Mouse (Mus musculus) stomach, embryonic 16.5 days (tissue): Measurements from ENCODE around the gene Nudt17. TPM values are rescaled to one million over a fixed set of nuclear protein-coding genes. Genes with fewer than 3 reads are reported as not detected.
A peak's percentile ranks its signal among the peaks of the same experiment; 100 is the strongest.

Experiments used
- ATAC-seq: fragments of 200-750 bp; cut with Nextera tagmentation; 2 replicates; pipeline ENCODE4 v1.8.0; 2017; ENCODE audit warnings: moderate number of reproducible peaks, moderate TSS enrichment; ENCODE audit not compliant: insufficient read depth, low FRiP score
- H3K27ac ChIP-seq: fragments of 300-500 bp; sonication (generic); 2 replicates; pipeline ENCODE4 v1.5.1; 2014; ENCODE audit warnings: low read length
- H3K27me3 ChIP-seq: fragments of 300-500 bp; sonication (generic); 2 replicates; pipeline ENCODE4 v1.6.1; 2014; ENCODE audit warnings: low read length, control low read depth, mixed read lengths; ENCODE audit not compliant: control insufficient read depth, insufficient read depth
- H3K36me3 ChIP-seq: fragments of 300-500 bp; sonication (generic); 2 replicates; pipeline ENCODE4 v1.6.1; 2014; ENCODE audit warnings: low read length; ENCODE audit not compliant: control insufficient read depth, insufficient read depth
- H3K4me1 ChIP-seq: fragments of 300-500 bp; sonication (generic); 2 replicates; pipeline ENCODE4 v1.6.1; 2014; ENCODE audit warnings: low read length, control low read depth, mixed read lengths; ENCODE audit not compliant: control insufficient read depth, insufficient read depth
- H3K4me2 ChIP-seq: fragments of 300-500 bp; sonication (generic); 2 replicates; pipeline ENCODE4 v1.6.1; 2014; ENCODE audit warnings: low read depth, low read length, mixed read lengths
- H3K4me3 ChIP-seq: fragments of 300-500 bp; sonication (generic); replicated peaks from 2 replicates; pipeline ENCODE4 v1.5.1; 2014; ENCODE audit warnings: mild to moderate bottlenecking, low read length
- H3K9ac ChIP-seq: fragments of 300-500 bp; sonication (generic); 2 replicates; pipeline ENCODE4 v1.6.1; 2014; ENCODE audit warnings: low read length
- H3K9me3 ChIP-seq: fragments of 300-500 bp; sonication (generic); replicated peaks from 2 replicates; pipeline ENCODE4 v1.6.1; 2016; ENCODE audit warnings: low read length, control low read depth; ENCODE audit not compliant: control insufficient read depth
- WGBS: fragments of 180-500 bp; shearing (Covaris S2); extraction: QIAGEN DNeasy Blood & Tissue Kit; methylation state at CpG from one replicate; pipeline ENCODE4 v1.1.7; 2014; 5-methylcytosine and 5-hydroxymethylcytosine counted together
- polyA plus RNA-seq: library from polyadenylated mRNA; unstranded; fragments of >200 nt; fragmentation: Nextera tagmentation; extraction: Ambion mirVana; gene quantifications from 2 replicates; pipeline ENCODE4 v1.2.1, GENCODE M21; 2015

The Nudt17 gene
- polyA plus RNA-seq, 1 experiment from 2014 or later: 7.0 TPM

- no peaks in the 10 kb centered on the region for H3K27me3 ChIP-seq
- no peaks in the 10 kb centered on the region for H3K36me3 ChIP-seq
- H3K9me3 ChIP-seq: no peaks in the 10 kb centered on the region
- H3K9ac ChIP-seq: no peak overlapping the region
- H3K4me2 ChIP-seq: no peak overlapping the region
- H3K27ac ChIP-seq: peak overlapping the region; percentile 77; the same call in 1 of the 2 replicates
- ATAC-seq: no peak
- WGBS: 33% methylated on average over 12 of the region's 12 CpGs
- H3K4me1 ChIP-seq: peaks cover 10% of the 10 kb centered on the region; the same call in 1 of the 2 replicates
- H3K4me3 ChIP-seq: no peak overlapping the region
Observed at GRCm38 (mm10) chr3:96680269-96680956, 27.9 kb downstream of the Nudt17 start.

- Histone ChIP-seq H3K27ac (peak overlapping the region; percentile 77), H3K9ac (no peak overlapping the region), H3K4me3 (no peak overlapping the region), H3K4me2 (peak overlapping the region; percentile 24; the same call in 1 of the 2 replicates), H3K27me3 (no peaks in the 10 kb centered on the region), H3K9me3 (no peaks in the 10 kb centered on the region), H3K4me1 (peaks cover 7% of the 10 kb centered on the region; the same call in 1 of the 2 replicates), H3K36me3 (no peaks in the 10 kb centered on the region)
- ATAC-seq: peak; percentile 77
- 22% methylated on average over 5 of the region's 5 CpGs for WGBS
Observed at GRCm38 (mm10) chr3:96679159-96679674, 29.1 kb downstream of the Nudt17 start.

GRCm38 (mm10) chr3:96678456-96678855, 29.9 kb downstream of the Nudt17 start:
- no peak overlapping the region for H3K9ac ChIP-seq
- H3K36me3 ChIP-seq: no peaks in the 10 kb centered on the region
- peaks cover 7% of the 10 kb centered on the region; the same call in 1 of the 2 replicates for H3K4me1 ChIP-seq
- no peaks in the 10 kb centered on the region for H3K27me3 ChIP-seq
- WGBS: 67% methylated on average over 7 of the region's 7 CpGs
- no peaks in the 10 kb centered on the region for H3K9me3 ChIP-seq
- no peak overlapping the region for H3K4me2 ChIP-seq
- peak overlapping the region; percentile 57 for H3K27ac ChIP-seq
- no peak for ATAC-seq
- no peak overlapping the region for H3K4me3 ChIP-seq

DNA sequence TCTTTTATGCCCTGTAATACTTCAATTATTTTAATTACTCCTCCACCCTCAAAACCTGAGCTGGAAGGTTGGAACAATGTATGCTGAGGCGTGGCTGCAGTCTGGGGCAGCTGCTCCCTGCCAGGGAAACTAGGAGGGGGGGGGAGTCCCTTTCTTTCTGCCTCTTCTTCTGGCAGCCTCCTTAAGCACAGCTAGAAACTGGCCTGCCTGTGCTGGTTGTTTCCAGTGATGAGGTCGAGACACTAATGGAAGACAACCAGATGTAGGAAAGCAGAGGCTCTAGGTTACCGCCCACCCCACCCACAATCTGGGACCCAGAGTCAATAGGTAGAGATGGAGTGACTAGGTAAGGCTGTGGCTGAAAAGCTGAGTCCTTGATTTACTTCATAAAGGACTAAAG, 32.7 kb downstream of the Nudt17 start:
- ATAC-seq: peak; percentile 24; the same call in 1 of the 2 replicates
- WGBS: 53% methylated on average over 3 of the region's 3 CpGs
- Histone ChIP-seq H3K27me3 (no peaks in the 10 kb centered on the region), H3K9me3 (no peaks in the 10 kb centered on the region), H3K4me1 (peaks cover 7% of the 10 kb centered on the region; the same call in 1 of the 2 replicates), H3K36me3 (no peaks in the 10 kb centered on the region), H3K4me2 (no peak overlapping the region), H3K4me3 (no peak overlapping the region), H3K27ac (peak overlapping the region; percentile 89; the same call in 1 of the 2 replicates), H3K9ac (no peak overlapping the region)

DNA sequence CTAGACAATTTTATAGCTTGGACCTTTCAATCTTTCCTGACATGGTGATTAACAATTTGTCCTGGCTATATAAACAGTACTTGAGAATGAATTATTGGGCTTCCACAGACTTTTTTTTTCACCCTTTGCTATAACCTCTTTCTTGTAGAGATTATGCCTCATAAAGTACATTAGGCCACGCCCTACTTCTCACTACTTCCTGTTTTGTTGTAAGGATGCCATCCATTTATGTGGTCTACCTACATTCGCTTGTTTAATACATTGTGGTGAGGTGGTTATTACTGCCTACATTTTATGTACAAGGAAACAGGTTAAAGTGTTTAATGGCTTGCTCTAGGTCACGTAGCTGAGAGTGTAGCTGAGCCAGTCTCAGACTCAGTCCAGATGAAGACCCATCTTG, 33.2 kb downstream of the Nudt17 start:
- ATAC-seq: no peak
- peak overlapping the region; percentile 89 for H3K27ac ChIP-seq

GRCm38 (mm10) chr3:96674442-96674841, 33.9 kb downstream of the Nudt17 start:
- 30% methylated on average over 8 of the region's 8 CpGs for WGBS
- no peak overlapping the region for H3K9ac ChIP-seq
- ATAC-seq: no peak
- H3K9me3 ChIP-seq: no peaks in the 10 kb centered on the region
- peaks cover 12% of the 10 kb centered on the region; the same call in 1 of the 2 replicates for H3K4me1 ChIP-seq
- no peak overlapping the region for H3K4me3 ChIP-seq
- no peak overlapping the region for H3K4me2 ChIP-seq
- H3K27me3 ChIP-seq: no peaks in the 10 kb centered on the region
- H3K36me3 ChIP-seq: no peaks in the 10 kb centered on the region
- peak overlapping the region; percentile 89 for H3K27ac ChIP-seq

More for the DNA sequence above, 33.2 kb downstream of the Nudt17 start:
- Histone ChIP-seq H3K4me2 (no peak overlapping the region), H3K36me3 (no peaks in the 10 kb centered on the region), H3K4me3 (no peak overlapping the region), H3K9ac (no peak overlapping the region), H3K4me1 (peaks cover 12% of the 10 kb centered on the region; the same call in 1 of the 2 replicates), H3K9me3 (no peaks in the 10 kb centered on the region), H3K27me3 (no peaks in the 10 kb centered on the region)
- 76% methylated on average over 3 of the region's 3 CpGs for WGBS

GRCm38 (mm10) chr3:96673514-96673913, 34.8 kb downstream of the Nudt17 start:
- 80% methylated on average over 4 of the region's 4 CpGs for WGBS
- Histone ChIP-seq H3K36me3 (no peaks in the 10 kb centered on the region), H3K4me2 (no peak overlapping the region), H3K27me3 (no peaks in the 10 kb centered on the region), H3K9me3 (no peaks in the 10 kb centered on the region), H3K9ac (no peak overlapping the region), H3K4me3 (no peak overlapping the region), H3K4me1 (peaks cover 8% of the 10 kb centered on the region; the same call in 1 of the 2 replicates), H3K27ac (no peak overlapping the region)
- no peak for ATAC-seq

DNA sequence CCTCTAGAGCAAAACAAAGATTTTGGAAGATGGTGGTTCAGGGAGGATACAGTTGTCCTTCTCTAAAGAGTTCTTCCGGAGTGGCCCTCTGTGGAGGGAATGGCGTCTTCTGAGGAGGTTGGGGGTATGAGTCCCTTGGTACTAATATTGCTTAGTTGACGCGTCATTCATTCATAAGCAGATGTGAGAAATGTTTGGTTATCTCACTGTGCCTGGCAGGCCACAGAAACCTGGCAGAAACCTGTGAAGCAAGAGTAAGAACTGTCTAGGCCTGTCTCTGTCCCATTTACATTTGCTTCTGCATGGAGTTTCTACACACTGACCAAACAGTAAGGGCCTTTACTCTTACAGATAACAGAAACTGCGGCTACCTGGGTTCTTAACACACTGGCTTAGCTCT, 36.8 kb downstream of the Nudt17 start:
- Histone ChIP-seq H3K36me3 (no peaks in the 10 kb centered on the region), H3K9ac (no peak overlapping the region), H3K4me1 (peaks cover 8% of the 10 kb centered on the region; the same call in 1 of the 2 replicates), H3K4me2 (no peak overlapping the region), H3K9me3 (no peaks in the 10 kb centered on the region), H3K27me3 (no peaks in the 10 kb centered on the region), H3K4me3 (no peak overlapping the region), H3K27ac (no peak overlapping the region)
- ATAC-seq: no peak
- 92% methylated on average over 5 of the region's 5 CpGs for WGBS

- WGBS: 4% methylated on average over 35 of the region's 35 CpGs
- Histone ChIP-seq H3K4me3 (peak within 1 kb of the TSS; percentile 48), H3K36me3 (no peaks in the 10 kb centered on the region)
Observed at GRCm38 (mm10) chr3:96669727-96670468, 38.5 kb downstream of the Nudt17 start, which contains the start of gene Ankrd35. TSS of gene Ankrd35 (plus strand) at chr3:96670131.

More at GRCm38 (mm10) chr3:96669727-96670468, 38.5 kb downstream of the Nudt17 start, which contains the start of gene Ankrd35:
- Histone ChIP-seq H3K27me3 (no peaks in the 10 kb centered on the region), H3K9me3 (no peaks in the 10 kb centered on the region), H3K4me2 (peak within 1 kb of the TSS; percentile 82), H3K9ac (peak within 1 kb of the TSS; percentile 56; the same call in 1 of the 2 replicates), H3K27ac (no peak within 1 kb of the TSS), H3K4me1 (peaks cover 8% of the 10 kb centered on the region; the same call in 1 of the 2 replicates)
- peak; percentile 93 for ATAC-seq
